Mouse (Mus musculus) olfactory bulb, adult 2 months (tissue): ENCODE results near the gene 1700025G04Rik.

ENCODE experiments used
- CTCF ChIP-seq: fragments of 200-500 bp; IDR thresholded peaks from 2 replicates; pipeline ENCODE4 v1.5.1; 2012; ENCODE audit warnings: low read depth, mild to moderate bottlenecking, low read length, moderate library complexity; ENCODE audit not compliant: insufficient read depth
- POLR2A ChIP-seq: fragments of 200-500 bp; IDR thresholded peaks from 2 replicates; pipeline ENCODE4 v1.6.1; 2012; ENCODE audit warnings: mild to moderate bottlenecking, low read depth, low read length, moderate library complexity; ENCODE audit not compliant: insufficient read depth

DNA sequence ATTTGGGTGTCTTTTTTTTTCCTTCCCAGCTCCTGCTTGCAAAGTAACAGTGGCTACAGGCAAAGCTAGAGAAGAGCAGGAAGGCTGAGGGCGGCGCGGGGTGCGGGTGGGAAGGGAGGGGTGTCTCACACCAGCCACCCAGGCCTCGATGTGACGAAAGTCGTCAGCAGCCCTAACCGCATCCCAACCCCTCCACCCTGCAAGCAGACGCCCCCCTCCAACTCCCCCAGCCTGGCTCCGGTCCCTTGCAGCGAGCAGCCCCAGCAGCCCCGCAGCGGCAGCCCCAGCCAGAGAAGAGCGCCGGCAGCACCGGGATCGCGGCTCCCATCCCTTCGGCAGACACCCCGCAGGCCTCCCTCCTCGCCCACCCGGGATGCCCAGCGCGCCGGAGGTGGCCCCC is 399 bp downstream of the 1700025G04Rik start:
- TF ChIP-seq CTCF (no peak), POLR2A (no peak)
